ENCODE assay signal across 8 mouse cellular contexts in genomic region chr11:62997718-62998281, GRCm38 (mm10). TPM values are rescaled to one million over a fixed set of nuclear protein-coding genes. Genes with fewer than 3 reads are reported as not detected.
A peak's percentile ranks its signal among the peaks of the same experiment; 100 is the strongest.
DNase-seq lines count a peak whose midpoint lies in the region; ATAC-seq and TF ChIP-seq lines count a peak whose summit lies in the region.

No protein-coding gene starts in this region.

- 42% methylated on average over 11 of the region's 11 CpGs for WGBS in neural tube, embryonic 13.5 days
- 61% methylated on average over 11 of the region's 11 CpGs for WGBS in embryonic facial prominence, embryonic 12.5 days
- WGBS in heart, embryonic 13.5 days: 29% methylated on average over 11 of the region's 11 CpGs
- 20% methylated on average over 11 of the region's 11 CpGs for WGBS in lung, postnatal 0 days
- WGBS in stomach, postnatal 0 days: 28% methylated on average over 11 of the region's 11 CpGs

- TF ChIP-seq CTCF in lung, postnatal 0 days (IDR thresholded peaks at IDR 0.05): peak; percentile 30; the same call in 1 of the 2 replicates
- peak; percentile 56 for TF ChIP-seq CTCF in stomach, postnatal 0 days (IDR thresholded peaks at IDR 0.05; ENCODE audit: low read depth)

- H3K9ac ChIP-seq in neural tube, embryonic 13.5 days: no peak overlapping the region
- no peak overlapping the region for H3K9ac ChIP-seq in embryonic facial prominence, embryonic 12.5 days
- H3K9ac ChIP-seq in heart, embryonic 13.5 days: peak overlapping the region; percentile 50; the same call in 1 of the 2 replicates
- H3K9ac ChIP-seq in lung, postnatal 0 days (replicated peaks; ENCODE audit: low read depth): no peak overlapping the region
- H3K9ac ChIP-seq in stomach, postnatal 0 days (ENCODE audit: low read length): no peak overlapping the region

- no peak for ATAC-seq in neural tube, embryonic 13.5 days (ENCODE audit: low read depth)
- 0 out of 2 replicates have a peak, but pooled peaks have one; percentile 35 for ATAC-seq in embryonic facial prominence, embryonic 12.5 days (ENCODE audit: insufficient number of reproducible peaks, insufficient read depth, low FRiP score, low TSS enrichment)
- ATAC-seq in heart, embryonic 13.5 days (ENCODE audit: extremely low read depth, insufficient number of reproducible peaks, low FRiP score, low TSS enrichment): no peak
- peak; percentile 27 for ATAC-seq in lung, postnatal 0 days
- peak; percentile 70; the same call in 1 of the 2 replicates for ATAC-seq in stomach, postnatal 0 days (ENCODE audit: low FRiP score, low TSS enrichment)
- ATAC-seq in granulocyte monocyte progenitor cell, adult 5-6 weeks (replicated peaks; ENCODE audit: poor library complexity, severe bottlenecking): no peak

- H3K9me3 ChIP-seq in neural tube, embryonic 13.5 days: no peaks in the 10 kb centered on the region
- no peaks in the 10 kb centered on the region for H3K9me3 ChIP-seq in embryonic facial prominence, embryonic 12.5 days
- no peaks in the 10 kb centered on the region for H3K9me3 ChIP-seq in heart, embryonic 13.5 days
- H3K9me3 ChIP-seq in lung, postnatal 0 days (ENCODE audit: low read length): no peaks in the 10 kb centered on the region
- no peaks in the 10 kb centered on the region for H3K9me3 ChIP-seq in stomach, postnatal 0 days (ENCODE audit: control insufficient read depth, low read length)

- H3K4me1 ChIP-seq in neural tube, embryonic 13.5 days (replicated peaks): peaks cover 16% of the 10 kb centered on the region
- H3K4me1 ChIP-seq in embryonic facial prominence, embryonic 12.5 days: peaks cover 21% of the 10 kb centered on the region
- H3K4me1 ChIP-seq in heart, embryonic 13.5 days: peaks cover 42% of the 10 kb centered on the region
- peaks cover 25% of the 10 kb centered on the region for H3K4me1 ChIP-seq in lung, postnatal 0 days (ENCODE audit: insufficient read depth, low read depth, low read length)
- H3K4me1 ChIP-seq in stomach, postnatal 0 days (replicated peaks; ENCODE audit: control insufficient read depth, insufficient read depth): peaks cover 5% of the 10 kb centered on the region; the same call in 1 of the 2 replicates

- H3K36me3 ChIP-seq in neural tube, embryonic 13.5 days: no peaks in the 10 kb centered on the region
- H3K36me3 ChIP-seq in embryonic facial prominence, embryonic 12.5 days: no peaks in the 10 kb centered on the region
- H3K36me3 ChIP-seq in heart, embryonic 13.5 days: no peaks in the 10 kb centered on the region
- H3K36me3 ChIP-seq in lung, postnatal 0 days (ENCODE audit: insufficient read depth, low read length): no peaks in the 10 kb centered on the region
- no peaks in the 10 kb centered on the region for H3K36me3 ChIP-seq in stomach, postnatal 0 days (ENCODE audit: control insufficient read depth, insufficient read depth, low read length)

- no peak for DNase-seq in neural tube, embryonic 10.5 days (ENCODE audit: extremely low spot score, low spot score)
- DNase-seq in kidney, postnatal 14 days: peak; percentile 46
- peak; percentile 63 for DNase-seq in lung, postnatal 0 days (ENCODE audit: low spot score)
- DNase-seq in stomach, postnatal 0 days (ENCODE audit: low spot score): peak; percentile 24

- no peaks in the 10 kb centered on the region for H3K27me3 ChIP-seq in neural tube, embryonic 13.5 days
- no peaks in the 10 kb centered on the region for H3K27me3 ChIP-seq in embryonic facial prominence, embryonic 12.5 days
- H3K27me3 ChIP-seq in heart, embryonic 13.5 days (replicated peaks): no peaks in the 10 kb centered on the region
- H3K27me3 ChIP-seq in lung, postnatal 0 days (replicated peaks; ENCODE audit: insufficient read depth, low read length): no peaks in the 10 kb centered on the region
- no peaks in the 10 kb centered on the region for H3K27me3 ChIP-seq in stomach, postnatal 0 days (ENCODE audit: control insufficient read depth, insufficient read depth, low read length)

- H3K4me3 ChIP-seq in neural tube, embryonic 13.5 days: no peak overlapping the region
- no peak overlapping the region for H3K4me3 ChIP-seq in embryonic facial prominence, embryonic 12.5 days
- H3K4me3 ChIP-seq in heart, embryonic 13.5 days: no peak overlapping the region
- H3K4me3 ChIP-seq in lung, postnatal 0 days (ENCODE audit: low read depth, low read length): no peak overlapping the region
- H3K4me3 ChIP-seq in stomach, postnatal 0 days (ENCODE audit: low read depth, low read length): no peak overlapping the region

- no peak for TF ChIP-seq EP300 in lung, postnatal 0 days (IDR thresholded peaks at IDR 0.05)
- no peak for TF ChIP-seq EP300 in stomach, postnatal 0 days (optimal IDR thresholded peaks at IDR 0.05)

- peak overlapping the region; percentile 64; the same call in 1 of the 2 replicates for H3K27ac ChIP-seq in neural tube, embryonic 13.5 days (replicated peaks)
- peak overlapping the region; percentile 37; the same call in 1 of the 2 replicates for H3K27ac ChIP-seq in embryonic facial prominence, embryonic 12.5 days
- peak overlapping the region; percentile 86 for H3K27ac ChIP-seq in heart, embryonic 13.5 days (replicated peaks)
- peak overlapping the region; percentile 52 for H3K27ac ChIP-seq in lung, postnatal 0 days (ENCODE audit: low read length)
- peak overlapping the region; percentile 88 for H3K27ac ChIP-seq in stomach, postnatal 0 days (replicated peaks)

- H3K4me2 ChIP-seq in neural tube, embryonic 13.5 days: no peak overlapping the region
- no peak overlapping the region for H3K4me2 ChIP-seq in embryonic facial prominence, embryonic 12.5 days (replicated peaks)
- peak overlapping the region; percentile 45 for H3K4me2 ChIP-seq in heart, embryonic 13.5 days
- no peak overlapping the region for H3K4me2 ChIP-seq in lung, postnatal 0 days (replicated peaks; ENCODE audit: low read depth, low read length)
- H3K4me2 ChIP-seq in stomach, postnatal 0 days (replicated peaks; ENCODE audit: low read depth): 0 out of 2 replicates have a peak overlapping the region, but pooled peaks have one; percentile 23

RNA-seq across cellular contexts. Expression of gene Cdrt4, which starts 46.8 kb away (rescaled TPM):
- polyA plus RNA-seq in neural tube, embryonic 13.5 days (2015; fragmentation: Nextera tagmentation; extraction: Ambion mirVana): 0.44 TPM in 1 of 2 replicates, not detected in the other
- 0.32 TPM in 1 of 2 replicates, not detected in the other for polyA plus RNA-seq in embryonic facial prominence, embryonic 12.5 days (2016; fragmentation: Nextera tagmentation; extraction: Ambion mirVana)
- polyA plus RNA-seq in heart, embryonic 13.5 days (2015; fragmentation: Nextera tagmentation; extraction: Ambion mirVana): not detected in 2 replicates
- polyA plus RNA-seq in lung, postnatal 0 days (2015; fragmentation: Nextera tagmentation; extraction: Ambion mirVana): 0.23 TPM in 1 of 2 replicates, not detected in the other
- polyA plus RNA-seq in stomach, postnatal 0 days (2015; fragmentation: Nextera tagmentation; extraction: Ambion mirVana): 0.15 TPM in 1 of 2 replicates, not detected in the other
- not detected in 2 replicates for total RNA-seq in granulocyte monocyte progenitor cell, adult 5-6 weeks (2014; fragmentation: Nextera tagmentation)
- total RNA-seq in granulocyte monocyte progenitor cell, adult 5-6 weeks (2017): not detected in 2 replicates

Comparison
In these comparisons a context has a peak if more than half of its experiments do, and no peak if none do; other contexts are left out.
1. ATAC-seq: peak in embryonic facial prominence, embryonic 12.5 days (single experiment), lung, postnatal 0 days (single experiment) and stomach, postnatal 0 days (single experiment); none in neural tube, embryonic 13.5 days (single experiment), heart, embryonic 13.5 days (single experiment) and granulocyte monocyte progenitor cell, adult 5-6 weeks (single experiment).
2. H3K27ac ChIP-seq: peak in every context shown above with its lines; median percentile 88 in stomach, postnatal 0 days; 86 in heart, embryonic 13.5 days; 64 in neural tube, embryonic 13.5 days; 52 in lung, postnatal 0 days; 37 in embryonic facial prominence, embryonic 12.5 days.
3. H3K4me2 ChIP-seq: peak in heart, embryonic 13.5 days (single experiment) and stomach, postnatal 0 days (single experiment); none in neural tube, embryonic 13.5 days (single experiment), embryonic facial prominence, embryonic 12.5 days (single experiment) and lung, postnatal 0 days (single experiment).